Mouse (Mus musculus): ENCODE data around the gene Snx10. TPM values are rescaled to one million over a fixed set of nuclear protein-coding genes. Genes with fewer than 3 reads are reported as not detected.

Gene Snx10
- polyA plus RNA-seq, 1 experiment from 2014 or later, result 15.8 TPM

DNA sequence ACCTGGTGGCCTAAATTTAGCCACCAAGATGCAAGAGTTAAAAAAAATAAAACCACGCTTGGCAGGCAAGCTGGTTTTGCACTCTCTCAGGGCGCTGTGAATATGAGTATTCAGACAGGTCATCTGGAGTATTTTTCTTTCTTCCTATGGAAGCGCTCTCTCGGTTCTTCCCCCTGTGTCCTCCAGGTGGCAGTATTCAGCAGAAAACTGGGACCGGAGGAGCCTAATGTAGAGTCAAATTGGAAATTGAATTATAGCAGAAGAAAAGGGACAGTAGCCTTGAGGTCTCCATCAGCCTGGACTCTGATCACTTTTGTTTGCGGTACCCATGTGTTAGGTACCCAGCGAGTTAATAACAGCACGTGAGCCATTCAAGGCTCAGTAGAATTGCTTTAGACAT lies 62.3 kb downstream of the Snx10 start:
- peak; percentile 92 for TF ChIP-seq CTCF (IDR thresholded peaks at IDR 0.05)
- ChIA-PET POLR2A (interaction anchor here (0.6 kb wide), 1 partner anchor 265 kb away, joined by 5 read pairs; no protein-coding TSS in a partner anchor), CTCF (interaction anchor here (1.3 to 1.9 kb wide), 2 partner anchors 274 to 281 kb away, joined by 4 to 5 read pairs; no protein-coding TSS in a partner anchor)
- ATAC-seq (no peak), DNase-seq (ENCODE audit: low read depth, low spot score) (no peak)
- in situ Hi-C loops (cut with MboI; ENCODE audit: low pct_unique_long_range_greater_than_20kb), result loop anchor here (5.0 kb wide), 2 partner anchors 271 to 631 kb away; no protein-coding TSS in a partner anchor
- no peaks in the 10 kb centered on the region for H3K27me3 ChIP-seq

GRCm38 (mm10) chr6:51587266-51587665 lies 63.6 kb downstream of the Snx10 start:
- ChIA-PET POLR2A (no interaction called here), CTCF (interaction anchor here (1.9 kb wide), 1 partner anchor 279 kb away, joined by 5 read pairs; no protein-coding TSS in a partner anchor)
- no peak for TF ChIP-seq CTCF (IDR thresholded peaks at IDR 0.05)
- in situ Hi-C loops (cut with MboI; ENCODE audit: low pct_unique_long_range_greater_than_20kb), result loop anchor here (5.0 kb wide), 2 partner anchors 270 to 630 kb away; no protein-coding TSS in a partner anchor
- DNase-seq (ENCODE audit: low read depth, low spot score) (no peak), ATAC-seq (no peak)
- no peaks in the 10 kb centered on the region for H3K27me3 ChIP-seq

DNA sequence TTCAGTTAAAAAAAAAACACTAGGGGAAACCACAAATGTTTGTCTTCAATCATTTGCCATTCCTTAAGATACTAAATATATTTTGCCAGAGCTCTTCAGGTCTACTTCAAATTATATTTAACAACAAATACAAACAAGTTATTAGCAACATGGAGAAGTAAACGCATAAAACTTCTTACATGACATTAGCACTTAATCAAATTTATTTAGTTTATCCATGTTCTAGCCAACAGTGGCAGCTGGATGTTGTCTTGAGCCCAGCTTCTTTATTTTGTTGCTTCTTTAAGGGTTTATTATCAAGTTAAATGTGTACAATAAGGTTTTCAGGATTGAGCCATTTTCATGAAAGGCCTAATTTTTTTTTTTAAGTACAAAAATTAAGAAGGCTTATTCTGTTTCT lies 67.6 kb downstream of the Snx10 start:
- no peak for TF ChIP-seq CTCF (IDR thresholded peaks at IDR 0.05)
- ChIA-PET POLR2A (interaction anchor here (0.5 kb wide), 1 partner anchor 118 kb away, joined by 3 read pairs; no protein-coding TSS in a partner anchor), CTCF (interaction anchor here (2.4 kb wide), 1 partner anchor 267 kb away, joined by 9 read pairs; no protein-coding TSS in a partner anchor)
- no peaks in the 10 kb centered on the region for H3K27me3 ChIP-seq
- no peak for DNase-seq (ENCODE audit: low read depth, low spot score)
- in situ Hi-C loops (cut with MboI; ENCODE audit: low pct_unique_long_range_greater_than_20kb), result no loop called here
- no peak for ATAC-seq

- no peaks in the 10 kb centered on the region for H3K27me3 ChIP-seq
- ChIA-PET POLR2A (no interaction called here), CTCF (interaction anchor here (0.9 to 1.2 kb wide), 2 partner anchors 12 to 266 kb away, joined by 3 to 4 read pairs; no protein-coding TSS in a partner anchor)
- in situ Hi-C loops (cut with MboI; ENCODE audit: low pct_unique_long_range_greater_than_20kb), result no loop called here
- DNase-seq (ENCODE audit: low read depth, low spot score) (no peak), ATAC-seq (no peak)
- TF ChIP-seq CTCF (IDR thresholded peaks at IDR 0.05), result no peak
These were observed 68.1 kb downstream of the Snx10 start for GRCm38 (mm10) chr6:51591844-51592243.

DNA sequence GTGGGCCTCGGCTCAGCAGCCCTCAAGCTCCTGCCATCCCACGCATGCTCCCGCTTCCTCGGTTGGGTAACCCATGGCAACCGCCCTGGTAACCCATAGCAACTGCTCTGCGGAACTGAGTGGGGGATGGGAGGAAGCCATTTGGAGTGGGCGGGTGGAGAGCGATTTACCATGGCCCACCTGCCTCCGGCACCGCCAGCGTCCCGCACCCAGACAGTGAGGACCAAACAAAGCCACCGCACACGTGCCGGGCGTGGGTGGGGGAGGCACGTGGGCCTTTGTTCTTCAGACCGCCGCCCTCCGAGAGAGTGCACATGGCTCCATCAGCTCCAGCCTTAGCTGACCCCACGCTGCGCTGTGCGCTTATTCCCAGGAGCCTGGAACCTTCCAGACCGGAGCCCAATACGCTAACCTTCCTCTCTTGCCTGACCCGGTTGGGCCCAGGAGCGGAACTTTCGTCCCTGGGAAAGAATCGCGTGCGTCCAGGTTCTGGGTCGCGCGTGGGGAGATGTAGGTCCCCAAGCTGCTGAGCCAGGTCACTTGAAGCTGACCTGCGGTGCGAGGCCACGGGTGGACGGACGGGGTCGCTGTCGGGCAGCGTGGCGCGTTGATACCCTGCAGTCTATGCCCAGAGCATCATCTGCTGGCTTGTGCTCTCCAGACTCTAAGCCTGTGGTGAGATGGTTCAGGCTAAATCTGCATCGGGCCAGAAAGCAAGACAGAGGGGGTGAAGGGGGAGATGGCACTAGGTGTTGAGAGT lies 68.8 kb downstream of the Snx10 start:
- no peaks in the 10 kb centered on the region for H3K27me3 ChIP-seq
- ATAC-seq (no peak), DNase-seq (ENCODE audit: low read depth, low spot score) (no peak)
- in situ Hi-C loops (cut with MboI; ENCODE audit: low pct_unique_long_range_greater_than_20kb), result no loop called here
- no peak for TF ChIP-seq CTCF (IDR thresholded peaks at IDR 0.05)
- ChIA-PET POLR2A (no interaction called here), CTCF (interaction anchor here (0.9 to 1.2 kb wide), 2 partner anchors 12 to 265 kb away, joined by 3 to 4 read pairs; no protein-coding TSS in a partner anchor)

GRCm38 (mm10) chr6:51593446-51594035 lies 69.8 kb downstream of the Snx10 start:
- ATAC-seq, result no peak
- in situ Hi-C loops (cut with MboI; ENCODE audit: low pct_unique_long_range_greater_than_20kb), result no loop called here
- DNase-seq (ENCODE audit: low read depth, low spot score), result no peak
- ChIA-PET POLR2A (no interaction called here), CTCF (no interaction called here)
- no peak for TF ChIP-seq CTCF (IDR thresholded peaks at IDR 0.05)
- H3K27me3 ChIP-seq, result no peaks in the 10 kb centered on the region

- POLR2A ChIA-PET, result no interaction called here
- no peak for TF ChIP-seq CTCF (IDR thresholded peaks at IDR 0.05)
- DNase-seq (ENCODE audit: low read depth, low spot score), result no peak
- H3K27me3 ChIP-seq, result no peaks in the 10 kb centered on the region
- CTCF ChIA-PET, result interaction anchor here (1.0 to 1.2 kb wide), 2 partner anchors 227 to 263 kb away, joined by 3 read pairs; no protein-coding TSS in a partner anchor
- no peak for ATAC-seq
- in situ Hi-C loops (cut with MboI; ENCODE audit: low pct_unique_long_range_greater_than_20kb), result no loop called here
These were observed 70.8 kb downstream of the Snx10 start for GRCm38 (mm10) chr6:51594516-51594915.

DNA sequence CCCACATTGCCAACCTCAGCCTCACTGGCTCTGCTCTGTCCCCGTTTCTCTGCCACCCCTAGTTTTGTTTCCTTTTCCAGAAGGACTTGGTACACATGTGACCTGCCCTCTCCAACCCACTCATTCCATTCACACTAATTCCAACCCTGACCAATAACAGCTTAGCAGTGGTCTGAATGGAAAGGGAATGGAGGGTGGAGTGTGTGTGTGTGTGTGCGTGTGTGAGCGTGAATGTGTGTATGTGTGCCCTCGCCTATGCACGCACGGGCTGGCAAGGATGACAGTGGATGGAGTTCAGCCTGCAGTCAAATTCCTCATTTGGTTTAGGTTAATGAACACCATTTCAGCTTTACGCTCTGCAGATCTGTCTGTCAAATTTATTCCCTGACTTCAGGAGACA lies 74.4 kb downstream of the Snx10 start:
- in situ Hi-C loops (cut with MboI; ENCODE audit: low pct_unique_long_range_greater_than_20kb), result no loop called here
- DNase-seq (ENCODE audit: low read depth, low spot score) (no peak), ATAC-seq (no peak)
- no peak for TF ChIP-seq CTCF (IDR thresholded peaks at IDR 0.05)
- ChIA-PET POLR2A (no interaction called here), CTCF (interaction anchor here (0.9 kb wide), 1 partner anchor 14 kb away, joined by 3 read pairs; no protein-coding TSS in a partner anchor)
- no peaks in the 10 kb centered on the region for H3K27me3 ChIP-seq

DNA sequence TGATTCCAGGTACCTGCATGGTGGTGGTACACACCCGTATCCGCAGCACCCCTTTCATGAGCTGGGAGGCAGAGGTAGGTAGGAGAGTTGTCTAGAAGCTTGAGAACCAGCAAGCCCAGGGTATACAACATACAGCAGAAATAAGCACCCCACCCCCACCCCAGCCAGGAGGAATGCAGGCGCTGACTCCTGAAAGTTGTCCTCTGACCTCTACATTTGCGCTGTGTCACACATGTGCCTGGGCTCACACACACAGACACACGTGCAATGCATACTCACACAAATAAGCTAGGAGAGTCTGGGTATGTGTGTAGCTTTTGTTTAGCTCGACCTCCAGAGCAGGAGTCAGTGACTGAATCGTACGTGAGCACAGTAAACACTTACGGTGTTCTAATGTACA lies 76.7 kb downstream of the Snx10 start:
- H3K27me3 ChIP-seq, result peaks cover 3% of the 10 kb centered on the region
- DNase-seq (ENCODE audit: low read depth, low spot score) (no peak), ATAC-seq (no peak)
- POLR2A ChIA-PET, result interaction anchor here (0.6 kb wide), 1 partner anchor 417 kb away, joined by 4 read pairs; no protein-coding TSS in a partner anchor
- in situ Hi-C loops (cut with MboI; ENCODE audit: low pct_unique_long_range_greater_than_20kb), result no loop called here
- no peak for TF ChIP-seq CTCF (IDR thresholded peaks at IDR 0.05)
- CTCF ChIA-PET, result no interaction called here

DNA sequence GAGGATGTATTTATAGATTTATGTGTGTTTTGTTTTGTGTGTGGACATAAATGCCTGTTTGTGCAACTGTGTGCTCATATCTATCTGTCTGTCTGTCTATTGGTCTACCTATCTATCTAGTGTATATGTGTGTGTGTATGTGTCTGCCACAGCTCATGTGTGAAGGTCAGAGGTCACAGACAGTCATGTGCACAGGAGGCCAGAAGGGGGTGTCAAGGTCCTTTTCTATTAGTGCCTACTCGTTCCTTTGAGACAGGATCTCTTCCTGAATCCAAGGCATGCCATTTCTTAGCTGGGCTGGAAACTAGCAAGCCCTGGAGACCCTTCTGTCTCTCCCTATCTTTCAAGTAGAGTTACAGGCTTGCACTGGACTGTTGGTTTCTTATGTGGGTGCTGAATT lies 78.6 kb downstream of the Snx10 start:
- ATAC-seq, result no peak
- ChIA-PET CTCF (no interaction called here), POLR2A (no interaction called here)

DNA sequence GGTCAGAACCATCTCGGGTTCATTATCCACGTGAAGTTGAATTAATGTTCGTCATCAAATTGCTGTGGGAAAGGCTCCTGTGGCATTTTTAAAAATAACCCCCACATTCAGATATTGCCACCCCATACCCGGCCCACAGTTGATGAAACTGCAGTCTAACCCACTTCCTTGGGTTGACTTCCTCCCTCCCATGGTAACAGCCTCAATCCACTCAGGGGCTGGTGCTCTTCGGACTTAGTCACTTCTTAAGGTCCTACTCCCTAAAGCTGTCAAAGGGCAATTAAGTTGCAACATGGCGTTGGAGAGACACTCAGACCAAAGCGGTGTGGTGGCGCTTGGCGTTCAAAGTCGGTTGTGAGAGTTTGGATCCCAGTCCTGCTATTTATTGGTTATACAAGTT lies 80.0 kb downstream of the Snx10 start:
- DNase-seq (ENCODE audit: low read depth, low spot score) (no peak), ATAC-seq (no peak)
- peaks cover 26% of the 10 kb centered on the region for H3K27me3 ChIP-seq
- in situ Hi-C loops (cut with MboI; ENCODE audit: low pct_unique_long_range_greater_than_20kb), result no loop called here
- ChIA-PET CTCF (no interaction called here), POLR2A (no interaction called here)
- TF ChIP-seq CTCF (IDR thresholded peaks at IDR 0.05), result no peak

More for the DNA sequence above, 78.6 kb downstream of the Snx10 start:
- no peak for TF ChIP-seq CTCF (IDR thresholded peaks at IDR 0.05)
- in situ Hi-C loops (cut with MboI; ENCODE audit: low pct_unique_long_range_greater_than_20kb), result no loop called here
- H3K27me3 ChIP-seq, result peaks cover 16% of the 10 kb centered on the region
- no peak for DNase-seq (ENCODE audit: low read depth, low spot score)
